Mouse (Mus musculus): ENCODE measurements at regions not wholly inside any gene's neighbourhood (a gene's known extent, or its start where the extent isn't known, plus 50 kb on each side); places are given as distances from the start of the nearest gene placed in this dataset.

DNA sequence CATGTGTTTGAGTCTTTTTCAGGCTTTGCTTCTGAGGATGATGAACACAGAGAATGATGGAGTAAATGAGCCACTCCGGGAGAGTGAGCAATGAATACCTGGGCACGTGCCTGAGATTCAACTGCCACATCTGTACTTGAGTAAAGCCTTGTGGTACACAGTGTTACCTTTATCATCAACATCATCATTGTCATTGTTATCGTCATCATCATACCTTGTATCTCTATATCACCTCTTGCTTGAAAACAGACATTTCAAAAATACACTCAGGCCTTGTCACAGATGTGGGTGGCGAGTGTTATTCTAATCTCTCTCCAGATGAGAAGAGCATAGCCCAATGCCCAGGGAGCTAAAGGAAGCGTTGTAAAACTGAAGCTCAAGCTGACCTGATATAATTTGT is 158.4 kb downstream of the Ifng start:
- dilution Hi-C loops (cut with MboI; ENCODE audit: extremely low pct_ligation_motif_present, extremely low pct_unique_long_range_greater_than_20kb, low sequenced_read_pairs): no loop called here
- in situ Hi-C loops (cut with MboI; ENCODE audit: low pct_ligation_motif_present, low pct_unique_long_range_greater_than_20kb, low sequenced_read_pairs): no loop called here

DNA sequence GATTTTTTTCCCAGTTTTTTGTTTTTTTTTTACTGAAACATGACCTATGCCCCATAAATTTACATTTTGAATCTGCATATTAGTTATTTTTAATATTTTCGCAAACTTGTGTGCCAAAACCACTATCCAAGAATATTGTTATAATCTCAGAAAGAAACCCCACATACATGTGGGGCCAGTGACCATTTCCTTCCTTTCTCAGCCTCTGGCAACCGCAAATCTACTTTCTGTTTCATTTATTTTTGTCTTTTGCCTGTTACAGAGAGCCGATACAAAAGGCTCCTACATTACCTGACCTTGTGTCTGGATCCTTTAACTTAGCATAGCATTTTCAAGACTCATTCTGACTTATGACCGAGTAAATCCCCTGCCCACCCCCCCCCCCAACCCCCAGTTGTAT is 158.8 kb downstream of the Ifng start:
- DNase-seq (ENCODE audit: extremely low read depth): peak; percentile 44
- in situ Hi-C loops (cut with MboI; ENCODE audit: low pct_ligation_motif_present, low pct_unique_long_range_greater_than_20kb, low sequenced_read_pairs) (loop anchor here (10.0 kb wide), 1 partner anchor 455 kb away; no protein-coding TSS in a partner anchor), dilution Hi-C loops (cut with MboI; ENCODE audit: extremely low pct_ligation_motif_present, extremely low pct_unique_long_range_greater_than_20kb, low sequenced_read_pairs) (no loop called here)
- Histone ChIP-seq H3K4me3 (replicated peaks in 1 of 3; ENCODE audit: low read depth in 2 of 3, low read length in 2 of 3, poor library complexity in 1 of 3) (no peak overlapping the region), H3K27me3 (replicated peaks) (no peaks in the 10 kb centered on the region), H3K9ac (ENCODE audit: insufficient read depth, low read depth) (0 out of 2 replicates have a peak overlapping the region, but pooled peaks have one; percentile 26), H3K4me2 (ENCODE audit: insufficient read depth, low read depth, poor library complexity, severe bottlenecking) (peak overlapping the region; percentile 84), H3K36me3 (replicated peaks in 1 of 2; ENCODE audit: control insufficient read depth in 1 of 2, insufficient read depth in 1 of 2, low read length in 1 of 2) (no peaks in the 10 kb centered on the region), H3K79me2 (replicated peaks; ENCODE audit: control insufficient read depth, extremely low read depth, insufficient read depth, poor library complexity, severe bottlenecking) (no peaks in the 10 kb centered on the region), H3K9me3 (replicated peaks; ENCODE audit: low read length) (no peaks in the 10 kb centered on the region), H3K4me1 (ENCODE audit: control insufficient read depth in 1 of 2, insufficient read depth in 2 of 2) (peaks cover 7 to 22% of the 10 kb centered on the region in 2 experiments; a peak in 2 of 4 replicates), H3K27ac (ENCODE audit: insufficient read depth, low read depth) (no peak overlapping the region)
- TF ChIP-seq ELF1 (IDR thresholded peaks at IDR 0.05; ENCODE audit: low read depth, low read length) (no peak), EP300 (IDR thresholded peaks at IDR 0.05; ENCODE audit: low read length) (peak; percentile 73; the same call in 1 of the 2 replicates), ETS1 (conservative IDR thresholded peaks at IDR 0.05; ENCODE audit: low read depth, low read length) (peak; percentile 63), MAFK (IDR thresholded peaks at IDR 0.05; ENCODE audit: insufficient replicate concordance, low read length) (peak; percentile 32; the same call in 1 of the 2 replicates), IRF4 (IDR thresholded peaks at IDR 0.05; ENCODE audit: low read depth, low read length) (peak; percentile 79), RCOR1 (conservative IDR thresholded peaks at IDR 0.05; ENCODE audit: low read depth, low read length) (no peak), POLR2A (IDR thresholded peaks at IDR 0.05; ENCODE audit: low read depth, low read length) (no peak), POLR2AphosphoS2 (IDR thresholded peaks at IDR 0.05; ENCODE audit: low read depth, low read length) (no peak), UBTF (IDR thresholded peaks at IDR 0.05; ENCODE audit: low read depth, low read length) (no peak), TCF12 (IDR thresholded peaks at IDR 0.05; ENCODE audit: low read depth, low read length) (0 out of 2 replicates have a peak, but pooled peaks have one; percentile 39), ZNF384 (IDR thresholded peaks at IDR 0.05; ENCODE audit: low read depth, low read length) (peak; percentile 66; the same call in 1 of the 2 replicates), SIN3A (IDR thresholded peaks at IDR 0.05; ENCODE audit: low read length) (no peak), MYC (IDR thresholded peaks at IDR 0.05; ENCODE audit: low read depth, low read length) (0 out of 2 replicates have a peak, but pooled peaks have one; percentile 23), MAZ (IDR thresholded peaks at IDR 0.05; ENCODE audit: low read depth, low read length) (no peak), ZMIZ1 (IDR thresholded peaks at IDR 0.05; ENCODE audit: low read depth, low read length) (no peak), CHD1 (IDR thresholded peaks at IDR 0.05; ENCODE audit: low read depth, low read length) (no peak), ZC3H11A (IDR thresholded peaks at IDR 0.05; ENCODE audit: low read depth, low read length) (no peak), MEF2A (IDR thresholded peaks at IDR 0.05; ENCODE audit: borderline replicate concordance, low read depth, low read length) (peak; percentile 74), KAT2A (IDR thresholded peaks at IDR 0.05; ENCODE audit: insufficient replicate concordance, low read length) (no peak), BHLHE40 (IDR thresholded peaks at IDR 0.05; ENCODE audit: low read depth, low read length) (peak; percentile 61; the same call in 1 of the 2 replicates)

More for the DNA sequence above, 158.4 kb downstream of the Ifng start:
- Histone ChIP-seq H3K4me2 (ENCODE audit: insufficient read depth, low read depth, poor library complexity, severe bottlenecking) (0 out of 2 replicates have a peak overlapping the region, but pooled peaks have one; percentile 29), H3K9ac (ENCODE audit: insufficient read depth, low read depth) (no peak overlapping the region), H3K79me2 (replicated peaks; ENCODE audit: control insufficient read depth, extremely low read depth, insufficient read depth, poor library complexity, severe bottlenecking) (no peaks in the 10 kb centered on the region), H3K27ac (ENCODE audit: insufficient read depth, low read depth) (no peak overlapping the region), H3K9me3 (replicated peaks; ENCODE audit: low read length) (no peaks in the 10 kb centered on the region), H3K4me1 (ENCODE audit: control insufficient read depth in 1 of 2, insufficient read depth in 2 of 2) (peaks cover 7 to 22% of the 10 kb centered on the region in 2 experiments; a peak in 2 of 4 replicates), H3K4me3 (replicated peaks in 1 of 3; ENCODE audit: low read depth in 2 of 3, low read length in 2 of 3, poor library complexity in 1 of 3) (no peak overlapping the region), H3K27me3 (replicated peaks) (no peaks in the 10 kb centered on the region), H3K36me3 (replicated peaks in 1 of 2; ENCODE audit: control insufficient read depth in 1 of 2, insufficient read depth in 1 of 2, low read length in 1 of 2) (no peaks in the 10 kb centered on the region)
- TF ChIP-seq GABPA (IDR thresholded peaks at IDR 0.05; ENCODE audit: insufficient replicate concordance, low read depth, low read length): no peak
- TF ChIP-seq USF1 (IDR thresholded peaks at IDR 0.05; ENCODE audit: low read depth, low read length): no peak
- no peak for TF ChIP-seq POLR2A (IDR thresholded peaks at IDR 0.05; ENCODE audit: low read depth, low read length)
- TF ChIP-seq POLR2AphosphoS2 (IDR thresholded peaks at IDR 0.05; ENCODE audit: low read depth, low read length): no peak
- no peak for TF ChIP-seq TBP (conservative IDR thresholded peaks at IDR 0.05; ENCODE audit: low read depth, low read length)
- DNase-seq (ENCODE audit: extremely low read depth): no peak
